Mouse (Mus musculus) adrenal gland, adult (tissue): ENCODE results near the gene Ush2a.

Experiments
- DNase-seq, 2 experiments: peaks; one replicate each; pipeline ENCODE4 v3.0.0; 2022 to 2023; ENCODE audit warnings: low spot score in 1 of 2; ENCODE audit not compliant: inconsistent age in 2 of 2

Ush2a gene

GRCm38 (mm10) chr1:188539621-188540020 is 277.8 kb downstream of the Ush2a start:
- DNase-seq, result no peak

DNA sequence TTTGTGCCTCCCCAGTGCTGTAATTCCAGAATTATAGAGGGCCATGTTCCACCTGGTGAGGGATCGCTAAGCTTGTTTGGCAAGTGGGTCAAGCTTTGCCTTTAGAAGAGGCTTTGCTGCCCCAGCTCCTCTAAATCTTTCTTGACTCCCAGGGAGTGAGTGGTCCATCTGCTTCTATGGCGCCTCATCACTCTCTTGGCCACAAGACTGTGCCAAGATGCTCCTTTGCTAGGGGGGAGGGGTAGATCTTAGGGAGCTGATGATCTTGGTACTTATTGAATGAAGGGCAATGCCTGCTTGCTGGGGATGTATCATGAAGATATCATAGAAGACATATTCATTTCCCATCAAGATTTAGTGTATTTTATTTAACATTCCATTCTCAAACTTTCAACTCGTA is 279.7 kb downstream of the Ush2a start:
- no peak for DNase-seq

GRCm38 (mm10) chr1:188543364-188543763 is 281.5 kb downstream of the Ush2a start:
- no peak for DNase-seq

- no peak for DNase-seq
Observed at GRCm38 (mm10) chr1:188549686-188550085, 287.9 kb downstream of the Ush2a start.

GRCm38 (mm10) chr1:188551802-188552201 is 290.0 kb downstream of the Ush2a start:
- DNase-seq, result no peak

DNA sequence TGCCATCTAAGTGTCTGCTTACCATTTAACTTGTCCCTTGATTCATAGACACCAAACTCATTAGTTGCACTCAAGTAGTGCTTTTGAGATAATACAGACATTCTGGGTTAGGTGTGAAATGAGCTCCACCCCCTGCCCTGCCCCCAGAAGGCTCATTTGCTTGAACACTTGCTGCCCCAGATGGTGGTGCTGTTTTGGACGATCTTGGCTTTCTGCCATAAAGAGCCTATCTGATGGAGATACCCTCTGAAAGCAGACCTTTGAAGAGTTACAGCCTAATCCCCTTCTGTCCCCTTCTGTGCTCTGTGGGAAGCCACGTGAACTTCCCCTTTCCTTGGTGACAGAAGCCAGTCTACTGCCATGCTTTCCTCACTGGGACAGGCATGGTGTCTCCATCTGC is 297.1 kb downstream of the Ush2a start:
- DNase-seq, result no peak

DNA sequence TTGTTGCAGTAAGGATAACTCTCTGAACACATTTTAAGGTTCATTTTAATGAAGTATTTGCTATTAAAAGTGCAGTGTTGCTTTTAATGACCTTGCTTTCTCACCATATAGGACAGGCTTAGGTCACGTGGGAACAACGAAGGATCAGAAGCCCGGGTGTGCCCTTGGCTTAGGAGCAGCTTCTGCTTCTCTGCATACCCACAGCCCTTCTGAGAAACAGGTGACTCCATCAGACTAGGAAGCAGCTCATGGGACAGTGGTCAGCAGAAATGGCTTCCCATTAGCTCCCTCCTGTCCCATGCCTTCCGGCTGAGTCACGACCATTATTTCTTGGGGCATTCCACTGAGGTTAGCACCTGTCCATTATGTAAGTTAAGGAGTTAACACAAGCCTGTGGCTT is 304.4 kb downstream of the Ush2a start:
- no peak for DNase-seq

GRCm38 (mm10) chr1:188567486-188567885 is 305.7 kb downstream of the Ush2a start:
- DNase-seq, result no peak

- no peak for DNase-seq
Observed at GRCm38 (mm10) chr1:188568295-188568961, 306.6 kb downstream of the Ush2a start.

- DNase-seq, result no peak
Observed at GRCm38 (mm10) chr1:188576246-188576747, 314.5 kb downstream of the Ush2a start.

DNA sequence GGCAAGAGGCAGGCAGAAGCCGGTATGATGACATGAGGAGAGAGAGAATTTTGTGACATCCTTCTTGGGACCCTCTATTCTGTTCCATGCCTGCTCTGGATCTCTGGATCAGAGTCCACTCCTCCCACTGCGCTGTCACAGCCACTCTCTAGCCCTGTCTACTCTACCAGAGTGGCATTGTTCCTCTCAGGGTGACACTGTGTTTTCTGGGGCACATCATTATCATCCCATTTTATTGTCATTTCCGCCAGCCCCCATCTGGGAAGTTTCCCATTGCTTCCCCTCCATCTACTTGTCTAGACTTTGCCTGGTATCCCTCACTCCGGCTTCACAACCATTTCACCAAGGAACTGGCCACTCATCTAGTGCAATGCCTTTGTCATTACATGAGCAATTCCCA is 315.6 kb downstream of the Ush2a start:
- DNase-seq, result no peak

DNA sequence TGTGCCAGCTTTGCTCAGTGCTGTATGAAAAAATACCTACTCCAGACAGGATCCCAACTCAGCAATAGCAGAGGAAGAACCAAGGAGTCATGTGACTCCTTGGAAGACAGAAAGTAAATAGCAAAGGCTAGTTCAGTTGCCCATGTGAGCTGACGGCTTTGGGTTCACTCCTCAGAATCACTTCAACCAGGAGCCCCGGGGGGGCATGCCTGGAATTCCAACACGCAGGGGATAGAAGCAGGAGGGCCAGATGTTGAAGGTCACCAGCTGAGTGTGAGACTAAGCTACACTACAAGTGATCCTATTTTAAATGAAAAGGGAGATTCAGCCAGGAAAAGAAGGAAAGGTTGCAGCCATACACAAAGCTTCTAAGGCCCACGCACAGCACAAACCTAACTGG is 319.3 kb downstream of the Ush2a start:
- no peak for DNase-seq

GRCm38 (mm10) chr1:188595251-188595650 is 333.4 kb downstream of the Ush2a start:
- no peak for DNase-seq

DNA sequence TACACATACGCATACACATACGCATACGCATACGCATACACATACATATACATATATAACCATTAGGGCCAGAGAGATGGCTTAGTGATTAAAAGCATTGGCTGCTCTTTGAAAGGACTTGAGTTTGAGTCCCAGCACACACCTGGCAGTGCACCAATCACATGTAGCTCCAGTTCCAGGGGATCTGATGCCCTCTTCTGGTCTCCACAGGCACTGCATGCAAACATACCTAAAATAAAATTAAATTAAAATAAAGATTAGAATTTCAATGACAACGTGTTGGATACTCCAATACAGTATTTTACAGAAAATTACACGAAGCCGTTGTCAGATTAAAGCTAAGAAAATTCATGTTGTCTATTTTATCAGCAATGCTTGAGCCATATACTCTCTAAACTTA is 336.2 kb downstream of the Ush2a start:
- no peak for DNase-seq

DNA sequence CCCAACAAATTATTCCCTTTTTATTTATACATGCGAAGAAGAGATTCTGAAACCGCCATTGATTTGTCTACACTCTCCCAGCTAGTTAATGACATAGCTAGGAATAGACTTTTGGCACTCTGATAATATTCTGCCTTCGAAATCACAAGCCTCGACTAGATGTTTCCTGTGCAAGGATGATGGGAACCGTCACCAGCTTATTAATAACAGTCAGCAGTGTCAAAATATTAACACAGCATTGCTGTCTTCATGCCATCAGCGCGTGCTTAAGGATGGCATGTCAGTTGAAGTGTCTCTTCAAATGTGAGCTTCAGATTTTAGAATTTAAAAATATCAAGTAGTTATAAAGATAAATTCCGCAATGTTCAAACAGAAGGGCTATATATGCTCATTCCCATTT is 337.3 kb downstream of the Ush2a start:
- no peak for DNase-seq

- no peak for DNase-seq
Observed at GRCm38 (mm10) chr1:188606450-188606849, 344.6 kb downstream of the Ush2a start.

DNA sequence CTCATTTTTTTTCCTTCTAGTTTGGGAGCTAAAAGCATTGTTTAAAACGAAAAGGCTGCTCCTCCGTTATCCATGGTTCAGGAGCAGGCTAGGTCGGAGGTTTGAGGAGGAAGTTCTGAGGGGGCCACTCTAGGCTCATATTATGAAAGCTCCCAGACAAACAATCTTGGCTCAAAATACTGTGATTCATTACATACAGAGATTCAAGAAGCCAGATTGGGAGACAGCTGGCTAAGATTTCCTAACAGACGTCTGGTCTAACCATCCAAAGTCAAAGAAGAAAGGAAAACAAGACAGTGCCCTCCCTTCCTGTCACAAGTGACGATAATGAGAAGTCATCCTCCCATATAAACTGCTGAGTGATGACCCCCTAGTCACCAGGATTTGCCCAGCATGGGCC is 354.7 kb downstream of the Ush2a start:
- no peak for DNase-seq

GRCm38 (mm10) chr1:188633736-188634135 is 371.9 kb downstream of the Ush2a start:
- DNase-seq, result peak in 1 of 2 experiments; percentile 54

DNA sequence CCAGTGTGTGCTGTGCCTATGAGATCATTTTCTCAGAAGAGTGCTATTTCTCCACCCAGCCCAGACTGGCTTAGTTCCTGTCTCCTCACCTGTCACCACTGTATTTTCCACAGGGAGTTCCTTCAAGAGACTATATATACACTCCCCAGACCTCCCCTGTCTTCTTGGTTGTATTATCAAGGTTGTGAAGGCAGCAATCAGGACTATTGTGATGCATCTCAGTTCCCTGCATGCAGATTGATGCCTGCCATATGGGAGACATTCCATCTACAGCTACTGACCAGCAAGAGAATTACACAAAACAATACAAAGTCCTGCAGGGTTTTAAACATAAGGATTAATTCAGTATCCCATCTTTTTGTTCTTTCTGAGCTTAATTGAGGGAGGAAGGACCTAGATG is 377.8 kb downstream of the Ush2a start:
- no peak for DNase-seq

- DNase-seq, result no peak
Observed at GRCm38 (mm10) chr1:188643156-188643555, 381.3 kb downstream of the Ush2a start.

DNA sequence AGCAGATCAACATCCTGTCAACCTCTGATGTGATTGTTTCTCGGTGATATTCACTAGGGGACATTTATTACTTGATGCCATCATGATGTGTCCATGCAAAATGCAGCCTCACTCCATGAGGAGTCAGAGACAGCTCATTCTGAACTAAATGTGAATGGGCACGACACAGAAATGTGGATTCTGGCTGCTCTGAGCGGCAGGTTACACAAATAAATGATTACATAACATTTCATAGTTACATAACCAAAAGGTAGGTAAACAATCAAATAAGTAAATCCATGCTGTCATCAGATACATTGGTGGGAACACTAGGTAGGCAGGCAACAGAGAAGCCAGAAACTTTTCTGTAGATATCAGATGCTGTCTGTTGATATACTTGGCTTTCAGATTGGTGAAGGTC is 391.2 kb downstream of the Ush2a start:
- DNase-seq, result no peak

DNA sequence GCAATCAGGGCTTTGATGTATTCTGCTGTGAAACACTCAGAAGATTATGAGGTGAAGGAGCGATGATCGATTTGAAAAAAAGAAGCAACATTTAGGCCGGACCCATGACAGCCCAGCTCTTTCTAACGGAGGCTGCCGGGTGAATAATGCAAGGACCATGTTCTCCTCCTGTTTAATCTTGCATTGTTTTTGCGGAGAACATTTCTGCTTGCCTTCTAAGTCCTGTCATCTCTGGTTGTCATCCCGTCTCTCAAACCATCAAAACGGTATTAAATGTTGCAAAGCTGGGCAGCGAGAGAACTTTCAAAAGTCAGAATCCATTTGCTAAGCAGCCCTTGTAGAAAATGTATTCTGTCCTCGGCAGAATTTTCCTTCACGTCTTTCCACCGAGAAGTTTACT is 394.3 kb downstream of the Ush2a start:
- no peak for DNase-seq

GRCm38 (mm10) chr1:188659159-188659558 is 397.3 kb downstream of the Ush2a start:
- DNase-seq, result no peak
